ENCODE assay signal across 8 mouse cellular contexts in the genomic region with DNA sequence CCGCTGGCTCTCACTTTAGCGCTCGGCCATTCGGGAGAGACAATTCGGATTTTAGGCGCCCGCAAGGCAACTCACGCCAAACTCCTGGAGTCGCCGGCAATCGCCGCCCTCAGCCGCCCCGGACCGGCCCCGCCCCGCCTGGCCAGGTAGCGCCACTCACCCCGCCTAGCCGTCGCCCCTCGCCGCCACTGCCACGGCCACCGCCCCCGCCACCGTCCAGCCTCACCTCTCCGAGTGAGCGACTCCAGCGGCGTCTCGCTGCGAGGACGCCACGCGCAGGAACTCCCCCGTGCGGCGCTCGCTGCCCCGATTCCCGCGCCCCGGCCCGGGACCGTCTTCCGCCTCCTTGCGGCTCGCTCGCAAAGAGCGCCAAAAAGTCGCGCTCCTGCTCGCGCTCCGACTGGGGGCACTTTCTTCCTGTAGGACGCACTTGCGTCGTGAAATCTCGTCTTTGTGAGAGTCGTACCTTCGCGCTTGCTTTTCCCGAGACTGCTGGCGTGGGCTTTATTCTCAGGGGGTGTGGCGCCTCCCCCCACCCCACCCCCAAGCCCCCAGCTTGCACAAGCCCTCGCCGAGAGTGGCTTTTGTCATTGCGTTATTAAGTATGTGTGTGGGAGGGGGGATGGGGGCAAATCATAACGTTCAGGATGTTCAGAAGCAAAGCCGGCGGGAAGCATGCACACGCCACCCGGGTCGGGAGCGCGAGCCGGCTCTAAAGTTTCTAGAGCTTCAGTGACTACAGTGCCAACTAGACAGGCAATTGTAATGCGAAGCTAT. TPM values are rescaled to one million over a fixed set of nuclear protein-coding genes. Genes with fewer than 3 reads are reported as not detected.
DNase-seq lines count a peak whose midpoint lies in the region; ATAC-seq and TF ChIP-seq lines count a peak whose summit lies in the region.

No protein-coding gene starts in this region.

- H3K4me3 ChIP-seq in heart, embryonic 10.5 days = peak overlapping the region; percentile 67
- peak overlapping the region; percentile 59 for H3K4me3 ChIP-seq in lung, postnatal 0 days (ENCODE audit: low read depth, low read length)

- TF ChIP-seq EP300 in lung, postnatal 0 days (IDR thresholded peaks at IDR 0.05) = no peak

- H3K9me3 ChIP-seq in heart, embryonic 10.5 days = no peaks in the 10 kb centered on the region
- no peaks in the 10 kb centered on the region for H3K9me3 ChIP-seq in lung, postnatal 0 days (ENCODE audit: low read length)

- peak overlapping the region; percentile 34; the same call in 1 of the 2 replicates for H3K9ac ChIP-seq in lung, postnatal 0 days (replicated peaks; ENCODE audit: low read depth)

- TF ChIP-seq CTCF in lung, postnatal 0 days (IDR thresholded peaks at IDR 0.05) = peak; percentile 70

- peak overlapping the region; percentile 84 for H3K27ac ChIP-seq in heart, embryonic 10.5 days
- H3K27ac ChIP-seq in lung, postnatal 0 days (ENCODE audit: low read length) = peak overlapping the region; percentile 74

- peak overlapping the region; percentile 66 for H3K4me2 ChIP-seq in lung, postnatal 0 days (replicated peaks; ENCODE audit: low read depth, low read length)

- DNase-seq in heart, embryonic 10.5 days (ENCODE audit: low spot score) = peak; percentile 74
- no peak for DNase-seq in heart, adult 9 months (ENCODE audit: low spot score in 2 of 2)
- DNase-seq in c-Kit-positive CD71-positive TER-119-negative erythroid progenitor cells, embryonic 14.5 days (ENCODE audit: low read depth) = peak; percentile 17
- DNase-seq in forelimb bud, embryonic 11.5 days (ENCODE audit: low read depth, low spot score) = peak; percentile 70
- DNase-seq in kidney, adult 18-20 months = peak; percentile 49
- DNase-seq in lung, postnatal 0 days (ENCODE audit: low spot score) = peak; percentile 74
- DNase-seq in ovary, postnatal 14 days (ENCODE audit: low spot score) = peak; percentile 23
- peak; percentile 31 for DNase-seq in urinary bladder, postnatal 25 days (ENCODE audit: low spot score)

- no peaks in the 10 kb centered on the region for H3K4me1 ChIP-seq in heart, embryonic 10.5 days
- H3K4me1 ChIP-seq in lung, postnatal 0 days (ENCODE audit: insufficient read depth, low read depth, low read length) = no peaks in the 10 kb centered on the region

- no peaks in the 10 kb centered on the region for H3K36me3 ChIP-seq in heart, embryonic 10.5 days
- H3K36me3 ChIP-seq in lung, postnatal 0 days (ENCODE audit: insufficient read depth, low read length) = no peaks in the 10 kb centered on the region

- WGBS in heart, embryonic 10.5 days = 21% methylated on average over 68 of the region's 79 CpGs
- 17% methylated on average over 39 of the region's 79 CpGs for WGBS in lung, postnatal 0 days

- peaks cover 18% of the 10 kb centered on the region; the same call in 1 of the 2 replicates for H3K27me3 ChIP-seq in heart, embryonic 10.5 days (ENCODE audit: insufficient read depth, poor library complexity, severe bottlenecking)
- no peaks in the 10 kb centered on the region for H3K27me3 ChIP-seq in lung, postnatal 0 days (replicated peaks; ENCODE audit: insufficient read depth, low read length)

- peak; percentile 68 for ATAC-seq in lung, postnatal 0 days

RNA-seq across cellular contexts. Expression of gene Mbnl3, which starts 0.6 kb away (rescaled TPM):
- 10.0 and 10.9 TPM in 2 replicates for polyA plus RNA-seq in heart, embryonic 10.5 days (2016; fragmentation: Nextera tagmentation; extraction: Ambion mirVana)
- 7.7 and 7.9 TPM in 2 replicates for polyA plus RNA-seq in lung, postnatal 0 days (2015; fragmentation: Nextera tagmentation; extraction: Ambion mirVana)

Comparison
In these comparisons a context has a peak if more than half of its experiments do, and no peak if none do; other contexts are left out.
1. DNase-seq: peak in heart, embryonic 10.5 days (single experiment), c-Kit-positive CD71-positive TER-119-negative erythroid progenitor cells, embryonic 14.5 days (single experiment), forelimb bud, embryonic 11.5 days (single experiment), kidney, adult 18-20 months (single experiment), lung, postnatal 0 days (single experiment), ovary, postnatal 14 days (single experiment) and urinary bladder, postnatal 25 days (single experiment); none in heart, adult 9 months (0 of 2).